Mouse (Mus musculus) adrenal gland, adult (tissue): ENCODE results near the gene Gm853.
"Not testable (repeated sequence)": the region's sequence is repeated elsewhere in the genome, so short reads cannot be mapped to it uniquely, and the experiment has no call there.

Experiments
- DNase-seq, 2 experiments: peaks; one replicate each; pipeline ENCODE4 v3.0.0; 2022 to 2023; ENCODE audit warnings: low spot score in 1 of 2; ENCODE audit not compliant: inconsistent age in 2 of 2

Gm853 gene

DNA sequence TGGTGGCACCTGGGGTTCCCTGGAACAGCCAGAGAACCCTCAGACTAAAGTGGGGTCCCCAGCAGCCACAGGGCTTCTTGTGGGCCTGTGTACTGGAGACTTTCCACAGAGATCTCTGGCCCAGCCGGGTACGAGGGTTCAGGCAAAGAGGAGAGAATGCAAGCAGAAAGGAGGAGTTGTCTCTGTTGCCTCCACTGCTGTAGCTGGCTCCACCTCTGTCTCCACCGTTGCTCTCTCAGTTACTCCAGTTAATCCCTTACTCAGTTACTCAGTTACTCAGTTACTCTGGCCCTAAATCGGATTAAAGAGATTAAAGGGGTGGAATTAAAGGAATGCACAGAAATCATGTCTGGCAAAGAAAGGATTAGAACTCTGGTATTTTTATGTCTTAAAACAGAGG lies at the start of gene Gm853:
Gene Gm853 (minus strand): TSS at position 223 of the 400 bp plus-strand sequence.
- DNase-seq: no peak

GRCm38 (mm10) chr4:130270611-130271347 lies 48.6 kb upstream of the Gm853 start:
- DNase-seq: no peak

DNA sequence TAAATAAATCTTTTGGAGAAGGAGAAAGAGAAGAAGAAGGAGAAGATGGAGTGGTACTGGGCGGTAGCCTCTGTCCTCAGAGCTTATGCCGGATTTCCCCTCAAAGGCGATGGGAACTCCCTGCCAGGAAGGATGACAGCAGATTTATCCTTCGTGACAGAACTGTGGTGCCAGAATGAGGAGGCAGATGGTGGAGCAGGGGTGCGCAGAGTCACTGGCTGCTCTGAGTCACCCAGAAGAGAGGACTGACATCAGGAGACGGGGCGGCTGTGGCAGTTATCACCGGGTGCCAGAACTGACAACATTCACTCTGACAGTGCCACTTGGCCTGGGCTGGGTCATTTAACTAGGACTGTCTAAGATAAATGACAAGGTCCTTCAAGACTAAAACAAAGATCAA lies 47.9 kb upstream of the Gm853 start:
- DNase-seq: peak; percentile 36 to 41

DNA sequence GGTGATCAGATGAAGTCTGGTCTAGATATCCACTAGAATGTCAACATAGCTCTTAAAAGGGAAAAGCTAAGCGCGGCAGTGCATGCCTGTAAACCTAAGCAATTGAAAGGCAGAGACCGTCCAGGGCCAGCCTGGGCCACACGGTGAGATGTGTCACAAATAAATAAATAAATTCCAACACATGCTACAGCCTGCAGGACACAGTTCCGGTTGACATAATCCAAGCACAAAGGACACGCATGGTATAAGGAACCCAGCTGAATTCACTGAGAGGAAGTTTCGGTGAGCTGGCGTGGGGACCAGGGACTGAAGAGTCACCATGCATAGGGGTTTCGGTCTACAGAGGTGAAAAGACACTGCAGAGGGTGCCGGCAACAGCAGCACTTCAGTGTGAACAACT lies 46.5 kb upstream of the Gm853 start:
- no peak for DNase-seq

DNA sequence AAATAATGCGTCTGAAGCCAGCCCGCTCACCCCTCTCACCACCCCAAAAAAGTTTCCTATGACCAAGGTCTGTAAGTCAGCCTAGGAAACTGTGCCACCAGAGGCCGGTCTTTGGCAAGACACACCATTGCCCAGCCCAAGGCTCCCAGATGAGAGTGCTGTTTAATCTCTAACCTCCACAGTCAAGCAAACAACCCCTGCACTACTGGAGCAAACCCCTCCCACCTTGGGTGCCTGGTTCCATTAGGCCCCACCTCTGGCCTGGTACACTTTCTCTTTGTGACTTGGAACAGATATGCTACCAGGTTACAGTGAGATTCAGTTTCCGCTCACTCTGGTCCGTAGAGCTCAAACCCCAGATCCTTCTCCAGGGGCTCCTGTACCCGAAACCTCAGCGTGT lies 44.9 kb upstream of the Gm853 start:
- no peak for DNase-seq

DNA sequence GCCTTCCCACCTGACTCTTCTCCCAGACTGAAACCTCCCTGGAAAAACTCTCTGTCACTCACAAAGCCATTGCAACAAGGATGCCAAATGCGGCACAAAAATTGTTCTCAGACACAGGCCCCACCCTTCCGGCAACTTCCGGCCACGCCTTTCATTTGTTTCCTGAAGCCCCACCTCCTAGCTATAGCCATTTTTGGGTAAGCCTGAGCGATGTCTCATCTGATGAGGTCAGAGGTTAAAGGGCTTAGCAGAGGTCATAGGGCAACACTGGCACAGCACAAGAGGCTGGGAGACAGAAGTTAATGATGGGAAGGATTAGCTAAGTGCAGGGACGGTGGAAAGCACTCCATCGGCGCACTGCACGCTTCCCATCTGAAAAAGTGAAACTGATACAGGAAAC lies 44.4 kb upstream of the Gm853 start:
- DNase-seq: no peak

- DNase-seq: peak; percentile 56 to 86
Measured at GRCm38 (mm10) chr4:130264698-130265349, 42.6 kb upstream of the Gm853 start.

- no peak for DNase-seq
Measured at GRCm38 (mm10) chr4:130264131-130264530, 41.9 kb upstream of the Gm853 start.

DNA sequence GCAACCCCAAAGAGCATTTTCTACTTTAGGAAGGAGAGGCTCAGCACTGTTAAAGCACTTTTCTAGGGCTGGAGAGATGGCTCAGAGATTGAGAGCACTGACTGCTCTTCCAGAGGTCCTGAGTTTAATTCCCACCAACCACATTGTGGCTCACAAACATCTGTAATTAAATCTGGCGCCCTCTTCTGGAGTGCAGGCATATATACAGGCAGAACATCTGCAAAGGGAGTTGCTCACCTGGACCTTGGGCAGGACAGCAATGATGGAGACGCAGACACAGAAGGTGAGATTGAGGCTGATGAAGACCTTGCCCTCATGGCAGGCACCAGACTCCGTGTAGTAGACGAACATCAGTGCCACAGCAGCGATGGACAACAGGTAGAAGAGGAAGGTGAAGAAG lies 38.2 kb upstream of the Gm853 start:
- DNase-seq: peak in 1 of 2 experiments; percentile 63

GRCm38 (mm10) chr4:130252441-130253157 lies 30.4 kb upstream of the Gm853 start:
- DNase-seq: peak; percentile 81 to 87

GRCm38 (mm10) chr4:130251763-130252162 lies 29.6 kb upstream of the Gm853 start:
- peak in 1 of 2 experiments; percentile 56 for DNase-seq

DNA sequence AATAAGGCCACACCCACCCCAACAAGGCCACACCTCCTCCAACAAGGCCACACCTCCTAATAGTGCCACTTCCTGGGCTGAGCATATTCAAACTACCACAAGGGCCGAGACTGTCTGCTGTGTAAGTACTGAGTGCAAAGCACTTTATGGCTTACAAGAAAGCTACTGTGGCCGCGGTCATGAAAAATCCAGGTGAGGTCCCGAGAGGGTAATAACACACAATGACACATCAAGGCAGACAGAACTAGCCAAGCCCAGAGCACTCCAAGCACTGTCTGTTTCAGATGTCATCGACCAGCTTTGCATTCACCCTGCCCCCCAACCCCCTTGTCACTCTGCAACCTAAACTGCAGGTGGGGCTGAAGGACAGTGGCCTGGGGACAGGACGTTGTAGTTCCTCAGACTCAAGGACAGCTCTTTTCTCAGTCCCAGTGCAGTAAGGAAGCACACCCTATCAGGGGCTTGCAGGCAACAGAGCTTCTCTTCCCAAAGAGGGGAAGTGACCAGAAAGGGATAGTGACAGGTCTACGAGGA lies 29.0 kb upstream of the Gm853 start:
- DNase-seq: no peak

GRCm38 (mm10) chr4:130248636-130249035 lies 26.4 kb upstream of the Gm853 start:
- no peak for DNase-seq

DNA sequence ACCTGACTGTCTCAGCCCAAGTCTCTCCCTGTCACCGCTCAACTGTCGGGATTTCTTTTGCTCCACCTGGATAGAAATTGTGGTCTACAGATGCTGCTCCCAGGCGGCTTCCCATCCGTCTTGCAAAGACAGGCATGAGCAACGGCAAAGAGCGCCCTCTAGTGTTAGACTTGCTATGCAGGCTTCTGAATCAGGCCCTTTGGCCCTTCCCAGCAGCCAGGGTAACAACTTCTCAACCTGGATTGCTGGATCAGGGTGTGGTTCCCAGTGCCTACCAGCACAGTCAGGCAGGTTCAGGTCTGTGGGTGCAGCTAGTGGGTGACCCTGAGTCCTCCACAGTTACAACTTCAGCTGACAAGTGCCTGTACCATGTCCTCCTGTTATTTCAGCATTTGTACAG lies 23.9 kb upstream of the Gm853 start:
- DNase-seq: peak; percentile 77 to 93

DNA sequence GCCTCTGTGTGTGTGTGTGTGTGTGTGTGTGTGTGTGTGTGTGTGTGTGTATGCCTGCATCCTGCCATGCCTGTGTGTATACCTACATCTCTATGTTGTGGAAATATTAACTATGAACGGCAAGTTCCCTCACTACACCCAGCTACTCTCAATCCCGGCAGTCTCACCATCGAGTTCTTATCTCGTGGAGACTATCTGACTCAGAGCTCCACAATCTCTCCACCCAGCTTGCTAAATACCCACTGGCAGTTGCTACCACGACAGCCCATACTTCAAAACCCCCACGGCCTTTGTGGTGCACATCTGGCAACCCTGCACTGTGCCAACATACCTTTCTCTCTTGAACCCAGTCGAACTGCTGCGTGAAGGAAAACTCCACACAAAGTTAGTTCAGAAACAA lies 22.5 kb upstream of the Gm853 start:
- no peak for DNase-seq

DNA sequence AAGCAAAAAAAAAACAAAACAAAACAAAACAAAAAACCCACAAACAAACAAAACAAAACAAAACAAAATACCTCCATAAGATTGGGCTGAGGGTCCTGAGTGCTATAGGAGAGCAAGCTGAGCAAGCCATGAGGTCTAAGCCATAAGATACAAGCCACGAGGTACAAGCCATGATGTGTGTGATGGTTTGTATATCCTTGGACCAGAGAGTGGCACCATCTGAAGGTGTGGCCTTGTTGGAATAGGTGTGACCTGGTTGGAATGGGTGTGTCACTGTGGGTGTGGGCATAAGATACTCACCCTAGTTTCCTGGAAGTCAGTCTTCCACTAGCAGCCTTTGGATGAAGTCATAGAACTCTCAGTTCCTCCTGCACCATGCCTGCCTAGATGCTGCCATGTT lies 21.4 kb upstream of the Gm853 start:
- not testable (repeated sequence) for DNase-seq

GRCm38 (mm10) chr4:130242956-130243355 lies 20.8 kb upstream of the Gm853 start:
- DNase-seq: no peak

DNA sequence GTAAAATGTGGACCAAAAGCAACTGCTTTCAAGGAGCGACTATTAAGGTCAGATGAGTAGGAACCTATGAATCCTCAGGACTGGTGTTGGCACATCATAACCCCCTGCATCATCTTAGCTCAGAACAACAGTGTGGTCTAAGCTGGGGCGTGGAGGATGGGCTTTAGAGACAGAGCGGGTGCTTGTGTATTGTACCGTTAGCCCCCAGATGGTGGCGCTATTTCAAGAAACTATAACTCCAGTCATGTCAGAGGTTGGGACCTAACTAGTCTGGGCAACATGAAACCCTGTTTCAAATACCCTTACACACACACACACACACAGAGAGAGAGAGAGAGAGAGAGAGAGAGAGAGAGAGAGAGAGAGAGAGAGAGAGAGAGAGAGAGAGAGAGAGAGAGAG lies 18.5 kb upstream of the Gm853 start:
- DNase-seq: no peak

DNA sequence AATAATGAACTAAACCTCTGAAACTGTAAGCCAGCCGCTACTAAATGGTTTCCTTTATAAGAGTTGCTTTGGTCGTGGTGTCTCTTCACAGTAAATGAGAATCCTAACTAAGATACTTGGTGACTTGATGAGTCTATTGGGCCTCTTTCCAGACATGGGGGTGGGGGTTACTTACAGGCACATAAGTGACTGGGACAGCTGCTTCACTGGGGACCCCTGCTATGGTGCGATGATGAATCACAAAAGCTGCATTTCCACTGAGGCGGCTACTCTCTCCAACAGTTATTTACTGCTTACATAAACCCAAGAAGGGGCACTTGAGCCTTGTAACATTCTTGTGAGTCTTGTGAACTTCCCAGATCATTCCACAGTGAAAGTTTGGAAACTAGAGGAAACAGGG lies 15.4 kb upstream of the Gm853 start:
- no peak for DNase-seq

DNA sequence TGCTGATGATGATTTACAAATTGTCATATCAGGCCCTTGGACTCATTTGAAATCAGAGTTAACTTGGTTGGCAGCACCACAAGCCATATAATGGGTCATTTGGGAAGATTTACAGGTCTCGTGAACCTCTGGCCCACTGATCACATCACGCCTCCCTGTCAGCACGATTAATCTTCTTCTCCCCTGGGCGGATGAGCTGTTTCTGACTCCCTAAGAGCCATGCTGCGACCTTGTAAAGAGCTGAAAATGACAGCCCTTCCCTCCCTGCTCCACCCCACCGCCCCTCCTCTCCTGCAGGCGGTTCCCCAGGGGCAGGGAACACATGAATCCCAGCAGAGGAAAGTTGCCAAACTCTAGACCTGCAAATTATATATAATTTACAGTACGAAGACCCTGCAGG lies 14.2 kb upstream of the Gm853 start:
- DNase-seq: peak; percentile 76 to 82

DNA sequence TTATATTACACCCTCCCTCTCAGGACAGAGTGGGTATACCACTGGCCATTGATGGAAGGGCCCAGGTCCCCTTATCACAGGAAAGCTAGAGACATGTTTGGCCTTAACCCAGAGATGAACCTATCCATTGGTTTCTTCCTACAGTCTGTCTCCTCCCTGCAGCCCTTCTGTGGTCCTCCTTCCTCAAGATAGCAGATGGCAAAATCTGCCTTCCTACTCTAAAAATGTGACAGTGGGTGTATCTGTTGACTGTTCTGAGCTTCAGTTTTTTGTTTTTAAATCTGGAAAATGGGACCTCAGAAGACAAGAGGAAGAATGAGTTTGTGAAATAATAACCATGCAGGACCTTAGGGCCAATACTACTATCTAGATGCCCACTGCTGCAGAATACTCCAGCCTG lies 1.9 kb upstream of the Gm853 start:
- DNase-seq: no peak

- no peak for DNase-seq
Measured at GRCm38 (mm10) chr4:130220176-130220575, 2.0 kb downstream of the Gm853 start.
